Mouse (Mus musculus): Measurements from ENCODE around the gene Ctsz. TPM values are rescaled to one million over a fixed set of nuclear protein-coding genes. Genes with fewer than 3 reads are reported as not detected.

Gene Ctsz
- total RNA-seq, 2 experiments from 2014 or later = 20.3 to 26.8 TPM

DNA sequence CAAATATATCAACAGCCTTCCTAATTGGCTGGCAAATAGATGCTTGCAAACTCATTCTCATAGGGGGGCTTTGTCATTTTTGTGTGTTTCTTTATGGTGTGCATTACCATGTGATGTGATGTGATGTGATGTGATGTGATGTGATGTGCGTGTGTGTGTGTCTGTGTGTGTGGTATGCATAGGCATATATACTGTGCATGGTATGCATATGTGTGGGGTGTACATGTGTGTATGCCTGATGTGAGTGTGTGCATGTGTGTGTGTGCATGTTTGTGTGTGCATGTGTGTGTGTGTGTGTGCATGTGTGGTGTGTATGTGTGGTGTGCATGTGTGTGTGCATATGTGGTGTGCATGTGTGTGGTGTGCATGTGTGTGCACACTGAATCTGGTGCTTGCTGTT is 41.8 kb downstream of the Ctsz start:
- DNase-seq (ENCODE audit: low spot score in 2 of 2) = no peak

- DNase-seq (ENCODE audit: low spot score in 2 of 2) = no peak
Observed at GRCm38 (mm10) chr2:174396643-174397042, 42.2 kb downstream of the Ctsz start.

GRCm38 (mm10) chr2:174393383-174393782 is 45.5 kb downstream of the Ctsz start:
- no peak for DNase-seq (ENCODE audit: low spot score in 2 of 2)

DNA sequence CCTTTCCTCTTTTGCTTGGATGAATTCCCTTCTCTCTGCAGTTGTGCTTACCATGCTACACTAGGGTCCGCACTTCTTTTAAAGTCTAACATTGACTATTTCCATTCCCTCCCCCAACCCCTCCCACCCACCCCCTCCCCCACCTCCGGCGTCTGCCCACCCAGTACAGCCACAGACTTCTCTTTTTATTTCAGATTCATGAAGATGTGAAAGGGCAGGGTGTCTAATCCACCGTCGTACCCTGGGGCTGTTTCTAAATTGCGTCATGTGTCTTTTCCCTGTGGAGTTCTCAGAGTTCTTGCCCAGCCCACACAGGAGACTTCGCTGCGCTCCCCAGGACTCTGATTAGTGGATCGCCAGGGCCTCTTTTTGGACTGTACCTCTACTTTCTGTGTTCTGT is 46.3 kb downstream of the Ctsz start:
- DNase-seq (ENCODE audit: low spot score in 2 of 2) = no peak

DNA sequence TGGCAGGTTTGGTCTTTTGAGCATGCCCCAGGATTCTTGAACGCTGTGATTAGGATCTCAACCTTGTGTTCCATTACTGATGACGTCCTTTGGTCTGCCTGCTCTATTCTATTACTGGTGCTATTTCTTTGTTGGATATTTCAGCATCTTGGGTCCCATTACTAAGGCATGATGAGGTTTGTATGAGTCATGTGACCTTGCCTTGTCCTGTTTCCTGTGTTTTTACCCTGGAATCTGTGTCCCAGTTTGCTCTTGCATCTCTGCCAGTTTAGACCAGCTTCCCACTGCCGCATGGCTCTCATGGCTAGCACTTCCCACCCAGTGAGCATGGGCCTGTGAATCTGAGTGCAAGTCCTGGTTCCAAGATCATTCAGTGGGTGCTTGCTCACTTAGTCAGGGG is 46.9 kb downstream of the Ctsz start:
- DNase-seq (ENCODE audit: low spot score in 2 of 2) = no peak

DNA sequence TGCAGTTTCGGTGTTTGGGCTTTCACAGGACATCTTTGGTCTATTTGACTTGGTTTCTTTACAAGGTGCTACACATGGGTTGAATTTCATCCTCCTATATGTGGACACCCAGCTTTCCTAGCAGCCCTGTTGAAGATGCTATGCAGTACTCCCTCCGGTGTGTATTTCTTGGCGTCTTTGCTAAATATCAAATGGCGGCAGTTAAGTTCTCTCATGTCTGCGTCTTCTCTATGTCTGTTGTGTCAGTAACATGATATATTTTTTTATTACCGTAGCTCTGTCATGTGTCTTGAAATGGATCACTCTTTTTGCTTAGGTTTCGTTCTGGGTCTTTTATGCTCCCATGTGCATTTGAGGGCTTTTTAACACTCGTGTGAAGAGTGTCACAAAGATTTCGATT is 57.8 kb downstream of the Ctsz start:
- DNase-seq (ENCODE audit: low spot score in 2 of 2) = no peak

Other genes with a start within 250 kb of the Ctsz start
- 1,000 to 10,000 TPM; 1,917 to 1,971 TPM for gene Gnas, start 154.7 kb downstream of the Ctsz start, total RNA-seq (2021)
- 1 to 10 TPM; 2.6 to 2.8 TPM for gene Gm20721, start 92.3 kb downstream of the Ctsz start, total RNA-seq (2021)
- 10 to 100 TPM; 51.5 to 52.0 TPM for gene Nelfcd, start 23.2 kb downstream of the Ctsz start, total RNA-seq (2021)
- gene Tubb1, start 11.7 kb upstream of the Ctsz start, total RNA-seq (2021) = not detected
- gene Atp5e, start 25.1 kb upstream of the Ctsz start, total RNA-seq (2021) = 100 to 1,000 TPM; 339 TPM
- 10 to 100 TPM; 41.3 to 42.5 TPM for gene Prelid3b, start 34.0 kb upstream of the Ctsz start, total RNA-seq (2021)
- 1 to 10 TPM; 9.4 to 9.7 TPM for gene Zfp831, start 204.5 kb upstream of the Ctsz start, total RNA-seq (2021)